Mouse (Mus musculus) C2C12 (cell line): ENCODE data around the gene Rnf185.

Source experiments
- CEBPB ChIP-seq: IDR thresholded peaks from one replicate; pipeline ENCODE4 v1.6.1; 2011; ENCODE audit warnings: low read depth, mild to moderate bottlenecking, control low read depth, moderate library complexity
- CTCF ChIP-seq: IDR thresholded peaks from one replicate; pipeline ENCODE4 v1.5.1; 2011; ENCODE audit not compliant: control insufficient read depth, insufficient read depth, insufficient read length
- FOSL1 ChIP-seq: IDR thresholded peaks from one replicate; pipeline ENCODE4 v1.8.0; 2011; ENCODE audit warnings: mild to moderate bottlenecking, low read length; ENCODE audit not compliant: poor library complexity, insufficient read depth, severe bottlenecking
- USF1 ChIP-seq: IDR thresholded peaks from one replicate; pipeline ENCODE4 v1.6.1; 2011; ENCODE audit warnings: low read depth, mild to moderate bottlenecking, control low read depth, moderate library complexity

GRCm38 (mm10) chr11:3496756-3497155 is 44.6 kb upstream of the Rnf185 start:
- no peak for TF ChIP-seq CTCF
- no peak for TF ChIP-seq USF1
- TF ChIP-seq CEBPB = no peak
- TF ChIP-seq FOSL1 = no peak
